Mouse (Mus musculus) MEL (cell line): ENCODE data around the gene Trim66. TPM values are rescaled to one million over a fixed set of nuclear protein-coding genes. Genes with fewer than 3 reads are reported as not detected.

Source experiments
- DNase-seq: peaks from one replicate; pipeline ENCODE4 v3.0.0; 2011; ENCODE audit warnings: low read depth, low spot score
- H3K27ac ChIP-seq: 2 replicates; pipeline ENCODE4 v1.5.1; 2012; ENCODE audit warnings: low read depth, mild to moderate bottlenecking, control low read depth, low read length, moderate library complexity; ENCODE audit not compliant: control insufficient read depth
- H3K27me3 ChIP-seq, 2 experiments: fragments of 150-350 bp in 1 of 2; sonication (generic) in 1 of 2; 2 replicates each; pipeline ENCODE4 v1.6.1; 2012; ENCODE audit warnings: low read length in 2 of 2, mild to moderate bottlenecking in 2 of 2, improper control_type of control experiment in 1 of 2, moderate library complexity in 1 of 2; ENCODE audit not compliant: insufficient read depth in 2 of 2, control insufficient read depth in 1 of 2
- H3K36me3 ChIP-seq, 2 experiments: 2 replicates each; pipeline ENCODE4 v1.6.1; 2012 to 2014; ENCODE audit warnings: low read length in 2 of 2, improper control_type of control experiment in 1 of 2, inconsistent platforms in 1 of 2, mild to moderate bottlenecking in 1 of 2; ENCODE audit not compliant: insufficient read depth in 2 of 2, control insufficient read depth in 1 of 2
- H3K4me1 ChIP-seq, 2 experiments: fragments of 150-350 bp in 1 of 2; sonication (generic) in 1 of 2; 2 replicates each; pipeline ENCODE4 v1.6.1; 2012; ENCODE audit warnings: low read length in 2 of 2, improper control_type of control experiment in 1 of 2, mild to moderate bottlenecking in 1 of 2; ENCODE audit not compliant: insufficient read depth in 2 of 2, control insufficient read depth in 1 of 2
- H3K4me3 ChIP-seq, 2 experiments: fragments of 150-350 bp in 1 of 2; sonication (generic) in 1 of 2; 2 replicates each; pipeline ENCODE4 v1.5.1; 2012; ENCODE audit warnings: low read depth in 2 of 2, low read length in 2 of 2, mild to moderate bottlenecking in 2 of 2, moderate library complexity in 2 of 2, control low read depth in 1 of 2, improper control_type of control experiment in 1 of 2; ENCODE audit not compliant: control insufficient read depth in 1 of 2, insufficient read depth in 1 of 2
- H3K79me2 ChIP-seq: 2 replicates; pipeline ENCODE4 v1.6.1; 2012; ENCODE audit warnings: mild to moderate bottlenecking, low read length, moderate library complexity; ENCODE audit not compliant: control insufficient read depth, poor library complexity, insufficient read depth
- H3K9ac ChIP-seq: 2 replicates; pipeline ENCODE4 v1.6.1; 2012; ENCODE audit warnings: low read depth, mild to moderate bottlenecking, control low read depth, low read length, moderate library complexity; ENCODE audit not compliant: control insufficient read depth, poor library complexity, severe bottlenecking
- H3K9me3 ChIP-seq: fragments of 150-350 bp; sonication (generic); replicated peaks from 2 replicates; pipeline ENCODE4 v1.6.1; 2012; ENCODE audit warnings: mild to moderate bottlenecking, low read length, improper control_type of control experiment, moderate library complexity; ENCODE audit not compliant: insufficient read depth
- BHLHE40 ChIP-seq: IDR thresholded peaks from 2 replicates; pipeline ENCODE4 v1.6.1; 2012; ENCODE audit warnings: low read depth, mild to moderate bottlenecking, inconsistent platforms, low read length, improper control_type of control experiment, borderline replicate concordance
- CHD1 ChIP-seq: IDR thresholded peaks from 2 replicates; pipeline ENCODE4 v1.6.1; 2012; ENCODE audit warnings: low read depth, mild to moderate bottlenecking, inconsistent platforms, low read length, improper control_type of control experiment
- CHD2 ChIP-seq: IDR thresholded peaks from 2 replicates; pipeline ENCODE4 v1.6.1; 2011; ENCODE audit warnings: low read length, improper control_type of control experiment
- CTCF ChIP-seq, 3 experiments: IDR thresholded peaks in 2 of 3; conservative IDR thresholded peaks in 1 of 3; 2 replicates each; pipeline ENCODE4 v1.5.1; 2011 to 2012; ENCODE audit warnings: low read length in 3 of 3, low read depth in 2 of 3, mild to moderate bottlenecking in 2 of 3, improper control_type of control experiment in 1 of 3, inconsistent platforms in 1 of 3, mixed read lengths in 1 of 3, moderate library complexity in 1 of 3; ENCODE audit not compliant: control insufficient read depth in 1 of 3, insufficient read depth in 1 of 3, poor library complexity in 1 of 3, severe bottlenecking in 1 of 3
- E2F4 ChIP-seq: IDR thresholded peaks from 2 replicates; pipeline ENCODE4 v1.6.1; 2011; ENCODE audit warnings: low read depth, low read length, improper control_type of control experiment, borderline replicate concordance
- ELF1 ChIP-seq: IDR thresholded peaks from 2 replicates; pipeline ENCODE4 v1.6.1; 2014; ENCODE audit warnings: low read depth, mild to moderate bottlenecking, inconsistent platforms, low read length, improper control_type of control experiment, moderate library complexity
- GABPA ChIP-seq: IDR thresholded peaks from 2 replicates; pipeline ENCODE4 v1.6.1; 2012; ENCODE audit warnings: low read depth, mild to moderate bottlenecking, inconsistent platforms, low read length, improper control_type of control experiment, moderate library complexity
- GATA1 ChIP-seq: IDR thresholded peaks from 2 replicates; pipeline ENCODE4 v1.6.1; 2011; ENCODE audit warnings: low read depth, low read length, improper control_type of control experiment
- HCFC1 ChIP-seq: IDR thresholded peaks from 2 replicates; pipeline ENCODE4 v1.6.1; 2012; ENCODE audit warnings: low read depth, mild to moderate bottlenecking, inconsistent platforms, low read length, improper control_type of control experiment, moderate library complexity
- MAX ChIP-seq: IDR thresholded peaks from 2 replicates; pipeline ENCODE4 v1.6.1; 2011; ENCODE audit warnings: low read length, improper control_type of control experiment
- MXI1 ChIP-seq: IDR thresholded peaks from 2 replicates; pipeline ENCODE4 v1.6.1; 2011; ENCODE audit warnings: mild to moderate bottlenecking, low read depth, low read length, improper control_type of control experiment
- MYB ChIP-seq: IDR thresholded peaks from 2 replicates; pipeline ENCODE4 v1.6.1; 2011; ENCODE audit warnings: mild to moderate bottlenecking, low read depth, low read length, improper control_type of control experiment
- NRF1 ChIP-seq: IDR thresholded peaks from 2 replicates; pipeline ENCODE4 v1.6.1; 2014; ENCODE audit warnings: low read depth, mild to moderate bottlenecking, inconsistent platforms, low read length, improper control_type of control experiment, moderate library complexity; ENCODE audit not compliant: poor library complexity, insufficient read depth, severe bottlenecking
- POLR2A ChIP-seq, 2 experiments: IDR thresholded peaks; 2 replicates each; pipeline ENCODE4 v1.6.1; 2011 to 2012; ENCODE audit warnings: low read length in 2 of 2, mild to moderate bottlenecking in 2 of 2, control low read depth in 1 of 2, improper control_type of control experiment in 1 of 2, low read depth in 1 of 2, moderate library complexity in 1 of 2; ENCODE audit not compliant: control insufficient read depth in 1 of 2, insufficient read depth in 1 of 2, poor library complexity in 1 of 2
- RAD21 ChIP-seq: IDR thresholded peaks from 2 replicates; pipeline ENCODE4 v1.6.1; 2011; ENCODE audit warnings: mild to moderate bottlenecking, low read depth, low read length, improper control_type of control experiment
- RCOR1 ChIP-seq: IDR thresholded peaks from 2 replicates; pipeline ENCODE4 v1.6.1; 2012; ENCODE audit warnings: low read depth, mild to moderate bottlenecking, inconsistent platforms, low read length, improper control_type of control experiment
- SMC3 ChIP-seq: IDR thresholded peaks from 2 replicates; pipeline ENCODE4 v1.6.1; 2011; ENCODE audit warnings: low read depth, low read length, improper control_type of control experiment
- USF2 ChIP-seq, 2 experiments: IDR thresholded peaks; 2 replicates each; pipeline ENCODE4 v1.6.1; 2011 to 2012; ENCODE audit warnings: improper control_type of control experiment in 2 of 2, low read length in 2 of 2, borderline replicate concordance in 1 of 2, inconsistent platforms in 1 of 2, low read depth in 1 of 2, mild to moderate bottlenecking in 1 of 2; ENCODE audit not compliant: insufficient read depth in 1 of 2
- ZKSCAN1 ChIP-seq: IDR thresholded peaks from 2 replicates; pipeline ENCODE4 v1.6.1; 2012; ENCODE audit warnings: low read depth, mild to moderate bottlenecking, inconsistent platforms, low read length, improper control_type of control experiment, moderate library complexity
- ZMIZ1 ChIP-seq: IDR thresholded peaks from 2 replicates; pipeline ENCODE4 v1.6.1; 2012; ENCODE audit warnings: low read depth, mild to moderate bottlenecking, inconsistent platforms, low read length, improper control_type of control experiment, moderate library complexity
- ZNF384 ChIP-seq: IDR thresholded peaks from 2 replicates; pipeline ENCODE4 v1.6.1; 2012; ENCODE audit warnings: low read depth, mild to moderate bottlenecking, inconsistent platforms, low read length, improper control_type of control experiment
- polyA plus RNA-seq, 2 experiments: library from polyadenylated mRNA; stranded (reverse) in 1 of 2; unstranded in 1 of 2; fragments of >175 nt in 1 of 2; fragments of >200 nt in 1 of 2; gene quantifications; 2 replicates each; pipeline versions ENCODE4 v1.2.1 to v1.2.4; 2012; ENCODE audit warnings: low replicate concordance in 2 of 2, low read depth in 1 of 2; ENCODE audit not compliant: insufficient read length in 2 of 2, insufficient read depth in 1 of 2, missing spikeins in 1 of 2
- total RNA-seq: library from RNA; depleted of rRNA; stranded (reverse); fragments of 300-350 nt; gene quantifications from 2 replicates; pipeline ENCODE4 v1.2.3, GENCODE M21; 2012

Trim66 gene
- total and polyA plus RNA-seq, 3 experiments = 0.01 TPM; not detected in 2

- no peaks in the 10 kb centered on the region for H3K79me2 ChIP-seq
- no peaks in the 10 kb centered on the region for H3K9me3 ChIP-seq
- H3K9ac ChIP-seq = no peak overlapping the region
- no peak for DNase-seq
- H3K4me1 ChIP-seq = peaks cover 0 to 2% of the 10 kb centered on the region in 2 experiments; a peak in 1 of 4 replicates
- H3K27me3 ChIP-seq = no peaks in the 10 kb centered on the region; a peak in 1 of 4 replicates
- TF ChIP-seq MAX (no peak), E2F4 (no peak), RCOR1 (no peak), GABPA (no peak), POLR2A (IDR thresholded peaks at IDR 0.05; ENCODE audit: control insufficient read depth in 1 of 2, insufficient read depth in 1 of 2, low read depth in 1 of 2, low read length in 2 of 2, poor library complexity in 1 of 2) (no peak), ZNF384 (no peak), ELF1 (no peak), SMC3 (no peak), GATA1 (no peak), NRF1 (no peak), MXI1 (no peak), CHD1 (no peak), CTCF (IDR thresholded peaks at IDR 0.05 in 2 of 3, conservative IDR thresholded peaks at IDR 0.05 in 1 of 3; ENCODE audit: control insufficient read depth in 1 of 3, insufficient read depth in 1 of 3, low read depth in 2 of 3, low read length in 3 of 3, poor library complexity in 1 of 3, severe bottlenecking in 1 of 3) (no peak)
- no peak overlapping the region for H3K4me3 ChIP-seq
- no peaks in the 10 kb centered on the region for H3K36me3 ChIP-seq
- H3K27ac ChIP-seq = no peak overlapping the region
These were observed 27.2 kb downstream of the Trim66 start for GRCm38 (mm10) chr7:109480765-109481197.

- Histone ChIP-seq H3K36me3 (no peaks in the 10 kb centered on the region), H3K4me3 (no peak overlapping the region), H3K9ac (no peak overlapping the region), H3K9me3 (no peaks in the 10 kb centered on the region), H3K4me1 (peaks cover 0 to 2% of the 10 kb centered on the region in 2 experiments; a peak in 1 of 4 replicates), H3K27ac (no peak overlapping the region), H3K27me3 (no peaks in the 10 kb centered on the region), H3K79me2 (no peaks in the 10 kb centered on the region)
- TF ChIP-seq ZKSCAN1 = no peak
- no peak for TF ChIP-seq USF2 (IDR thresholded peaks at IDR 0.05; ENCODE audit: borderline replicate concordance in 1 of 2, insufficient read depth in 1 of 2, low read depth in 1 of 2, low read length in 2 of 2)
- no peak for TF ChIP-seq CHD2
- no peak for TF ChIP-seq CTCF (IDR thresholded peaks at IDR 0.05 in 2 of 3, conservative IDR thresholded peaks at IDR 0.05 in 1 of 3; ENCODE audit: control insufficient read depth in 1 of 3, insufficient read depth in 1 of 3, low read depth in 2 of 3, low read length in 3 of 3, poor library complexity in 1 of 3, severe bottlenecking in 1 of 3)
- no peak for TF ChIP-seq NRF1
- no peak for TF ChIP-seq MXI1
- TF ChIP-seq RAD21 = no peak
- no peak for TF ChIP-seq MYB
- TF ChIP-seq BHLHE40 = no peak
- no peak for TF ChIP-seq GABPA
- no peak for TF ChIP-seq ZMIZ1
- no peak for TF ChIP-seq HCFC1
- DNase-seq = no peak
These were observed 30.0 kb downstream of the Trim66 start for GRCm38 (mm10) chr7:109477926-109478325.
